Mouse (Mus musculus) heart, embryonic 14.5 days (tissue): ENCODE results near the gene Lbhd1. TPM values are rescaled to one million over a fixed set of nuclear protein-coding genes. Genes with fewer than 3 reads are reported as not detected.
"Not testable (repeated sequence)": the region's sequence is repeated elsewhere in the genome, so short reads cannot be mapped to it uniquely, and the experiment has no call there.

Source experiments
- ATAC-seq: fragments of 200-750 bp; cut with Nextera tagmentation; 2 replicates; pipeline ENCODE4 v1.8.0; 2017; ENCODE audit warnings: low read depth, moderate TSS enrichment; ENCODE audit not compliant: insufficient number of reproducible peaks, insufficient read depth, low FRiP score
- H3K27ac ChIP-seq, 2 experiments: fragments of 200-500 bp in 1 of 2; fragments of 300-500 bp in 1 of 2; sonication (generic) in 1 of 2; replicated peaks in 1 of 2; 2 replicates each; pipeline ENCODE4 v1.5.1; 2012 to 2014; ENCODE audit warnings: low read depth in 2 of 2, low read length in 2 of 2, control low read depth in 1 of 2, mild to moderate bottlenecking in 1 of 2, mixed read lengths in 1 of 2; ENCODE audit not compliant: control insufficient read depth in 1 of 2, insufficient read depth in 1 of 2
- H3K27me3 ChIP-seq: fragments of 300-500 bp; sonication (generic); 2 replicates; pipeline ENCODE4 v1.6.1; 2014; ENCODE audit warnings: mild to moderate bottlenecking, low read length, control low read depth; ENCODE audit not compliant: control insufficient read depth, insufficient read depth
- H3K36me3 ChIP-seq: fragments of 300-500 bp; sonication (generic); 2 replicates; pipeline ENCODE4 v1.6.1; 2014; ENCODE audit warnings: mild to moderate bottlenecking, control low read depth, low read length, mixed read lengths; ENCODE audit not compliant: control insufficient read depth, insufficient read depth
- H3K4me1 ChIP-seq, 2 experiments: fragments of 200-500 bp in 1 of 2; fragments of 300-500 bp in 1 of 2; sonication (generic) in 1 of 2; 2 replicates each; pipeline ENCODE4 v1.6.1; 2012 to 2014; ENCODE audit warnings: low read length in 2 of 2, control low read depth in 1 of 2, mixed read lengths in 1 of 2; ENCODE audit not compliant: control insufficient read depth in 2 of 2, insufficient read depth in 2 of 2
- H3K4me2 ChIP-seq: fragments of 300-500 bp; sonication (generic); 2 replicates; pipeline ENCODE4 v1.6.1; 2014; ENCODE audit warnings: mild to moderate bottlenecking, low read length
- H3K4me3 ChIP-seq, 2 experiments: fragments of 200-500 bp in 1 of 2; fragments of 300-500 bp in 1 of 2; sonication (generic) in 1 of 2; 2 replicates each; pipeline ENCODE4 v1.5.1; 2012 to 2014; ENCODE audit warnings: low read length in 2 of 2, mild to moderate bottlenecking in 2 of 2, control low read depth in 1 of 2, low read depth in 1 of 2, moderate library complexity in 1 of 2; ENCODE audit not compliant: control insufficient read depth in 1 of 2, insufficient read depth in 1 of 2
- H3K9ac ChIP-seq: fragments of 300-500 bp; sonication (generic); 2 replicates; pipeline ENCODE4 v1.6.1; 2014; ENCODE audit warnings: mild to moderate bottlenecking, low read length
- H3K9me3 ChIP-seq: fragments of 300-500 bp; sonication (generic); 2 replicates; pipeline ENCODE4 v1.6.1; 2016; ENCODE audit warnings: low read length, control low read depth; ENCODE audit not compliant: control insufficient read depth
- WGBS: fragments of 180-500 bp; shearing (Covaris S2); extraction: QIAGEN DNeasy Blood & Tissue Kit; methylation state at CpG from one replicate; pipeline ENCODE4 v1.1.7; 2014; 5-methylcytosine and 5-hydroxymethylcytosine counted together
- polyA plus RNA-seq: library from polyadenylated mRNA; unstranded; fragments of >200 nt; fragmentation: Nextera tagmentation; extraction: Ambion mirVana; gene quantifications from 2 replicates; pipeline ENCODE4 v1.2.1, GENCODE M21; 2014

Lbhd1 gene
- 48.3 and 51.5 TPM in 2 replicates for polyA plus RNA-seq

DNA sequence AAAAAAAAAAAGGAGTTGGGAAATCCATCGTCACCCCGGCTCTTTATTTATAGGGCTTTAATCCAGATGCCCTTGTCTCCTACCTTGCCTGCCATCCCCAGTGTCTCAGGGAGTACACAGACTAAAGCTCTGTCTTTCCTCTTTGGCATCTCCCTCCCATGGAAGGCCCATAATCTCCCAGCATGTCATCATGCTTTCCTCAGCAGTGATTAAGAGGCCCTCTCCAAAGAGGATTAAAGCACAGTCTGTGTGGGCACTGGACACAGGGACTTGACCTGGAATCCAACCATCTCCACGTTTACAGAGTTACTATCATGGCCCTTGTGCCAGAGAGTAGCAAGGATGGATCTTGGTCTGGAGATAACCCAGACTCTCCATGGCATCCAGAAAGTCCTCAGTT is at the start of gene Lbhd1, which contains the start of gene Gm49403:
TSS of gene Lbhd1 (plus strand) at position 117 of the 400 bp plus-strand sequence.
TSS of gene Gm49403 (plus strand) at position 315 of the 400 bp plus-strand sequence.
- Histone ChIP-seq H3K4me3 (no peak within 1 kb of the TSS), H3K36me3 (0 out of 2 replicates have a peak, but pooled peaks cover 5% of the 10 kb centered on the region), H3K9ac (no peak within 1 kb of the TSS), H3K27me3 (no peaks in the 10 kb centered on the region), H3K4me1 (peaks cover 4 to 19% of the 10 kb centered on the region in 2 experiments), H3K9me3 (no peaks in the 10 kb centered on the region), H3K4me2 (no peak within 1 kb of the TSS), H3K27ac (no peak within 1 kb of the TSS)
- WGBS: 73% methylated on average over 3 of the region's 3 CpGs
- no peak for ATAC-seq

DNA sequence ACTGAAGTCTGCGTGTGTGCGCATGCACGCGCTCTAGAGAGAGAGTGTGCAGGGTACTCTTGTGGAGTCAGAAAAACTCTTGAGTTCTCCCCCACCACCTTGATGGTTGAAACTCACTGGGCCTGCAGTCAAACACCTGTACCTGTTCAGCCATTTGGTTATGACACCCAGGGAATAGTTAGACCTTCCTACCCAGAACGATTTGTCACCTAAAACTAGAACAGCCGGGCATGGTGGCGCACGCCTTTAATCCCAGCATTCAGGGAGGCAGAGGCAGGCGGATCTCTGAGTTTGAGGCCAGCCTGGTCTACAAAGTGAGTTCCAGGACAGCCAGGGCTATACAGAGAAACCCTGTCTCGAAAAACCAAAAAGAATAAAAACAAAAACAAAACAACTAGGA is 47.2 kb upstream of the Lbhd1 start:
- Histone ChIP-seq H3K4me1 (peaks cover 20 to 30% of the 10 kb centered on the region in 2 experiments), H3K36me3 (peaks cover 48% of the 10 kb centered on the region)
- not testable (repeated sequence) for H3K9me3 ChIP-seq, ATAC-seq, H3K4me3 ChIP-seq, H3K27me3 ChIP-seq, H3K27ac ChIP-seq, H3K9ac ChIP-seq, H3K4me2 ChIP-seq
- 97% methylated on average over 10 of the region's 10 CpGs for WGBS

DNA sequence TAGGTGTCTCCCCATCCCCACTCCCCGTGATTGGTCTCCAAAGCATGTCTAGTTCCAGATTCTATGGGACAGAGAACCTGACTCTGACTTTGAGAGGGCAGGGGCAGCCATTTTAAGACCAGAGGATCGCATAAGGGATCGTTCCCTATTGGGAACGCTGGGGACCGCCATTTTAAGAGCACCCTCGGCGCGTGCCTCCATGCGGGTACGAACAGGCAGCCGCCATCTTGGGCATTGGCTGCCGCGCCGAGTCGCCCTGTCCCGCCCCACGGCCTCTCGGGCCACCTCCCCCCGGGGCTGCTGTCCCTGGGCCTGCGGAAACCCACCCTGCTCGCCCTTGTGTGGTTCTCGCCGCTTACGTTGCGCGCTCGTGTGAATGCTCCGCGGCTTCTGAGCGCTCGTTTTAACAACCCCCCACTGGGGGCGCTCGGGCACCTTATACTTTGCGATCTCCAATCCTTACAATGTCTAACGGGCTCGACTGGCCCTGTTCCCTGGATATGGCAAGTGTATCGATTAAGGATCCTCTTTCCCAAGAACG is 46.2 kb upstream of the Lbhd1 start, which contains the start of gene Bscl2:
TSS of gene Bscl2 (plus strand) at position 217 of the 541 bp plus-strand sequence.
- H3K4me1 ChIP-seq: peaks cover 20 to 30% of the 10 kb centered on the region in 2 experiments
- no peaks in the 10 kb centered on the region for H3K27me3 ChIP-seq
- H3K9me3 ChIP-seq: no peaks in the 10 kb centered on the region
- H3K27ac ChIP-seq: peak within 1 kb of the TSS; percentile 92 to 93
- peak within 1 kb of the TSS; percentile 50 to 63 for H3K4me3 ChIP-seq
- peak within 1 kb of the TSS; percentile 79 for H3K9ac ChIP-seq
- WGBS: 1% methylated on average over 38 of the region's 38 CpGs
- H3K4me2 ChIP-seq: peak within 1 kb of the TSS; percentile 82
- peak; percentile 61 for ATAC-seq
- peaks cover 44% of the 10 kb centered on the region for H3K36me3 ChIP-seq

DNA sequence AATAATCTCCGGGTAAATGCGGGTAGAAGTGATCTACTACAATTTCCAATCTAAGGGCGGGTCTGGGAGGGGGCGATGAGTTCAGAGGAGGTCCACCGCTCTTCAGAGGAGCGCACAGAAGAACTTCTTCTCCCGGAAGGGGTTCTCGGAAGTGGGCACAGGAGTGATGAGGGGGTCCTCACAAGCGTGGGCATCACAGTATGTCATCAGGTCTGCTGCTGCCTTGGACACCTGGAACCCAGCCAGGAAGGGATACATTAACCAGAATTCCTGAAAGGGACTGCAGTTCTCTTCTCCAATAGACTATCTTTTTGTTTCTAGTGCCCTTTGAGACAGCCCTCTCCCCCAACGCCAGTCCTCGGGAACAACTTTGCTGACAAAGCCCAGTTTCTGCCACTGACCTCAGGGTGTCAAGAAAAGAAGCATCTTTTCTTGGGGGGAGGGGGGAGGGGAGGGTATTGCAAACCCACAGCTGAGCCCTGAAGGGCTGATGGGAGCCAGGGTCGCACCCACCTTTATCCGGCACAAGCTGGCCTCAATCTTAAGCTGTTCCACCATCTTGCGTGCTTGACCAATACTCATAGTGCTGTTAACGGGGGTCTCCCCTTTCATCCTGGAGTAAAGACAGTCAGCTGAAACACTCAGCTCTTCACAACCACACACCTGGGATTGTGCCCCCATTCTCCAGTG is 45.3 kb upstream of the Lbhd1 start:
- no peak for ATAC-seq

DNA sequence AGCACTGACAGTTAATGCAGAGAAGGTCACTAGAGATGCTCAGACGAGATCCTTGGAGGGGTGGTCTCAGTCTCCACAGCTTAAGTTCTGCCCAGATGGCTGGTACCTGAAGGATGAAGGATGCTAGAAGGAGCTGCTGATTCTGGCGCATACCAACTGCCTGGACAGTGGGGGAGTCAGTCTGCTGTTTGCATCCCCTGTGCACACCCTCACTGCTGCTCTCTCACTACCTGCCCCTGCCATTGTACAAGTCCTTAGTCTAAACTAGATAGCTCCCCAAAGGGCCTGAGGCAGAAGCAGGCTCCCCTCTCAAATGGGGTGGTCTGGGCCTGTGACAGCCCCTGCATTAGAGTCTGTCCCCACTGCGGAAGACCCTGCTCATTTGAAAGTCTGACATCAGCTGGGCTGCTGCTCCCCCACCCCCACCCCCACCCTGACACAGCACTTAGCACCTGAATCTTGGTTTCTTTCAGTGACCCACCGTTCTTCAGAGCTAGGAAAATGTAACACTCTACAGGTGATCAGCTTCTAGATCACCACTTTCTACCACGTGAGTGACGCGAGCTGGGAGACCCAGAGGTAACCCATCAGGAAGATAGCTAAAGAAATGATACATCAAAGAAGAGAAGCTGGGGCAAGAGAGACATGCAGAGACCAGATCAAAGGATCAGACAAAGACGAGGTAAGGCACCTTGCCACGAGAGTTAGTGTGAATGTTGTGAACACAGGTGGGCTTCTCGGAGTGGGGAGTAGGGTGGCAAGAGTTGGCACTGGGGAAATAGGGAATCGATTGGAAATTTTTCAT is 44.2 kb upstream of the Lbhd1 start, which contains the start of gene Gng3:
TSS of gene Gng3 (minus strand) at position 92 of the 805 bp plus-strand sequence.
- H3K27ac ChIP-seq: peak within 1 kb of the TSS; percentile 92 to 93
- no peaks in the 10 kb centered on the region for H3K9me3 ChIP-seq
- H3K9ac ChIP-seq: peak within 1 kb of the TSS; percentile 79
- H3K4me2 ChIP-seq: peak within 1 kb of the TSS; percentile 83
- H3K27me3 ChIP-seq: no peaks in the 10 kb centered on the region
- H3K36me3 ChIP-seq: peaks cover 37% of the 10 kb centered on the region
- H3K4me1 ChIP-seq: peaks cover 20 to 30% of the 10 kb centered on the region in 2 experiments
- no peak for ATAC-seq
- H3K4me3 ChIP-seq: peak within 1 kb of the TSS; percentile 50 to 63
- 62% methylated on average over 11 of the region's 11 CpGs for WGBS

More for the DNA sequence above, 45.3 kb upstream of the Lbhd1 start:
- Histone ChIP-seq H3K9me3 (no peaks in the 10 kb centered on the region), H3K36me3 (peaks cover 44% of the 10 kb centered on the region), H3K4me1 (peaks cover 20 to 30% of the 10 kb centered on the region in 2 experiments), H3K27me3 (no peaks in the 10 kb centered on the region), H3K27ac (peak overlapping the region; percentile 92 to 93), H3K4me2 (peak overlapping the region; percentile 82), H3K4me3 (peak overlapping the region; percentile 50 to 63), H3K9ac (peak overlapping the region; percentile 79)
- WGBS: 18% methylated on average over 15 of the region's 15 CpGs

DNA sequence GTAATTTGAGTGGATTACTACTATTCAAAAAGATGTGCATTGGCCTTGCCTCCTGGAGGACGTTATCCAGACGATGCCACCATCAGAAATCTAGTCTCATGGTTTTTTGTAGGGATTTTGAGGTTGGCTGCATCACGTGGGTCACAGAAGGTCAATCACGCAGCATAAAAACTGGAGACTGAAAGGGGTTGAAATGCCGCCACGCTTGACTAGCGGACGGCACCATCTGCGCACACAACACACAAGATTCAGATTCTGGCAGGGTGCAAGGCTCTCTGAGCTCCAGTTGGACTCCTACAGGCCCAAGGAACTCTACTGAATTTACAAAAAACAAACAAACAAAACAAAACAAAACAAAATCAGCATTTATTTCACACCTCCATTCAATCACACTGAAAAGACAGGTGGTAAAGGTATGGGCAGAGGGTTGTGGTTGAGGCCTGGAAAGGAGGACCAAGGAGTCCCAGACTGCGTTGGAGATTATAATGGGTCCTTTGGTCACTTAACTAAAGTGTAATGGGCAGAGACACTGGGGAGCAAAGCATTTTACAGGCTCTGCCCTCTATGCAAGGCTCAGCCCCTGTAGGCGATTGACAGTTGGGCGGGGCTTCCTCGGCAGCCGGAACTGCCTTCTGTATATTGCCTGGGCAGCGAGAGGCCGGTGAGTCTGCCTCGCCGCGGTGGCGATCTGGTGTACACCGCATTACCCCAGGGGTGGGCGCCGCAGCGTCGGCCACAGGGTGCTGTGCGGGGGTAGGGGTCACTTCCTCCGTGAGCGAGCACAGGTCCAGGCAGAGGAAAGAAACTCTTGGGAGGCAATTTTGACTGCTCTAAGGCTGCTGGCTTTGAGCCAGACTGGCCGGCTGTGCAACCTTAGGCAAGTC is 43.4 kb upstream of the Lbhd1 start:
- Histone ChIP-seq H3K27ac (no peak overlapping the region), H3K4me3 (peak overlapping the region; percentile 51 to 53), H3K9ac (peak overlapping the region; percentile 77), H3K9me3 (no peaks in the 10 kb centered on the region), H3K27me3 (no peaks in the 10 kb centered on the region), H3K4me2 (peak overlapping the region; percentile 83), H3K4me1 (peaks cover 20 to 30% of the 10 kb centered on the region in 2 experiments), H3K36me3 (peaks cover 31% of the 10 kb centered on the region)
- WGBS: 25% methylated on average over 29 of the region's 29 CpGs
- peak; percentile 42; the same call in 1 of the 2 replicates for ATAC-seq
